Mouse (Mus musculus): ENCODE data around the gene Vsx2.

DNA sequence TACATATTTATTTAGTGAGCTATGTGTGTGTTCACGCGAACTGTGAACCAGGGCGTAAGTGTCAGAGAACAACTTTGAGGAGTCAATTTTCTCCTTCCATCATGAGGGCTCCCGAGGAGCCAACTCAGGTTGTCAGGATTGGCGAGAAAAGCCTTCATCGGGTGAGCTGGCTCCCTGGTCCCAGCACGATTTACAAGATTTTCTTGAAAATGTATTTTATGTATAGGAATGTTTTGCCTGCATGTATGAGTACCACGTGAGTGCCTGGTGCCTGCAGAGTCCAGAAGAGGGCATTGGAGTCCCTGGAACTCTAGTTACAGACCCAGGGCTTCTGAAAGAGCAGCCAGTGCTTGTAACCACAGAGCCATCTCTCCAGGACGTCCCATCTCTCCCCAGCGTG is 48.1 kb downstream of the Vsx2 start:
- no peak for TF ChIP-seq CTCF (IDR thresholded peaks at IDR 0.05; ENCODE audit: control insufficient read depth, insufficient read depth, insufficient replicate concordance, low read depth, low read length)
- no peak for TF ChIP-seq POLR2A (IDR thresholded peaks at IDR 0.05; ENCODE audit: control insufficient read depth, low read depth, low read length)
